Mouse (Mus musculus) ES-Bruce4 (cell line): ENCODE data around the gene Smco2. TPM values are rescaled to one million over a fixed set of nuclear protein-coding genes. Genes with fewer than 3 reads are reported as not detected.

Source experiments
- H3K27ac ChIP-seq: 2 replicates; pipeline ENCODE4 v1.5.1; 2012; ENCODE audit warnings: low read length, inconsistent platforms; ENCODE audit not compliant: insufficient read depth
- H3K27me3 ChIP-seq: 2 replicates; pipeline ENCODE4 v1.6.1; 2012; ENCODE audit warnings: mild to moderate bottlenecking, low read length, inconsistent platforms; ENCODE audit not compliant: control insufficient read depth, poor library complexity, insufficient read depth, severe bottlenecking
- H3K36me3 ChIP-seq: 2 replicates; pipeline ENCODE4 v1.6.1; 2012; ENCODE audit warnings: inconsistent platforms, mild to moderate bottlenecking, low read length, moderate library complexity; ENCODE audit not compliant: control insufficient read depth, poor library complexity, insufficient read depth, severe bottlenecking
- H3K4me1 ChIP-seq: one replicate; pipeline ENCODE4 v1.8.1; 2011; ENCODE audit warnings: low read length; ENCODE audit not compliant: control insufficient read depth, insufficient read depth
- H3K4me3 ChIP-seq: 2 replicates; pipeline ENCODE4 v1.5.1; 2011; ENCODE audit warnings: low read depth, mild to moderate bottlenecking, low read length
- H3K9ac ChIP-seq: 2 replicates; pipeline ENCODE4 v1.6.1; 2012; ENCODE audit warnings: low read depth, mild to moderate bottlenecking, inconsistent platforms; ENCODE audit not compliant: poor library complexity, severe bottlenecking
- H3K9me3 ChIP-seq: replicated peaks from 2 replicates; pipeline ENCODE4 v1.6.1; 2012; ENCODE audit warnings: mild to moderate bottlenecking, low read length, inconsistent platforms; ENCODE audit not compliant: control insufficient read depth, poor library complexity, insufficient read depth, severe bottlenecking
- CTCF ChIP-seq: IDR thresholded peaks from one replicate; pipeline ENCODE4 v1.8.1; 2011; ENCODE audit warnings: low read depth, low read length
- EP300 ChIP-seq: IDR thresholded peaks from 2 replicates; pipeline ENCODE4 v1.6.1; 2011; ENCODE audit warnings: low read depth, low read length; ENCODE audit not compliant: insufficient read depth
- POLR2A ChIP-seq: IDR thresholded peaks from one replicate; pipeline ENCODE4 v1.8.1; 2011; ENCODE audit warnings: low read length; ENCODE audit not compliant: insufficient read depth
- polyA plus RNA-seq: library from polyadenylated mRNA; stranded (reverse); fragments of >200 nt; gene quantifications from 2 replicates; pipeline ENCODE4 v1.2.4, GENCODE M21; 2011; ENCODE audit warnings: low read depth; ENCODE audit not compliant: missing spikeins, insufficient read depth, insufficient read length

Smco2 gene
- polyA plus RNA-seq, 1 experiment, result not detected

DNA sequence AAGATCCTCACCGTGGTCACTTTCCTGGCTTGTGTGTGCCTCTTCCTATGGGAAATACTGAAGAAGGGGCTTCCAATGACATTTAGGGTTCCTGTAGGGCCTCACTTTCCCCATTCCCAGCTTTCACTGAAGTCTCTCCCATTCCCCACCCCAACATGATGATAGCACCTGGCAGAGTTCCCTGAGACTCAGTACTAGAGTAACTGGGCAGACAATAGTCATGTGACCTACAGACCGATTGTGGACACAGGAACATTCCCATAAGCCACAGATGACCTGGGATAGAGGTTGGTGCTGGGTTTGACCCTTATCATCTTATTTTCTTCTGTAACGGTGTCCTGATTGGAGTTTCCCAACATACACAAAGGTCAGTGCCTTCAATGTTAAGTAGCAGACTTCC, 34.3 kb downstream of the Smco2 start:
- no peaks in the 10 kb centered on the region for H3K9me3 ChIP-seq
- peaks cover 3% of the 10 kb centered on the region for H3K4me1 ChIP-seq
- no peak overlapping the region for H3K4me3 ChIP-seq
- H3K36me3 ChIP-seq, result no peaks in the 10 kb centered on the region
- H3K27ac ChIP-seq, result no peak overlapping the region
- H3K9ac ChIP-seq, result no peak overlapping the region
- TF ChIP-seq EP300 (no peak), CTCF (no peak), POLR2A (no peak)
- no peaks in the 10 kb centered on the region for H3K27me3 ChIP-seq

DNA sequence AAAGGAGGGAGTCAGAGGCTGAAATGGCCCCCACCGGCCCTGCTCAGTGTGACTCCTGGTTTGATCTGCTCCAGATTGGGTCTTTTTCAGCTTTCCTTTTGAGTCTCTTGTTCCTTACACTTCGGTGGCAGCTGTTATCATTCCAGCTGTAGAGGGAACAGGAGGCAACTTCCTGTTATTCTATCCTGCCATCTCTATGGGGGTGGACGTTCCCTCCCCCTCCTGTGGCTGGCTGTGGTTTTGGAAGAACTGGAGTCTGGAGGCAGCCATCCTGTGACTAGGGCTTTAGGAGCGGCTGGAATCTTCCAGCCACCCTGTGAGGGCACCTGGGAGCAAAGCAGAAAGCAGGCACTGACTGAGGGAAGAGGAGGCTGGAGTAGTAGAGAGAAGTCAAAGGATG, 34.9 kb downstream of the Smco2 start:
- H3K9ac ChIP-seq, result no peak overlapping the region

DNA sequence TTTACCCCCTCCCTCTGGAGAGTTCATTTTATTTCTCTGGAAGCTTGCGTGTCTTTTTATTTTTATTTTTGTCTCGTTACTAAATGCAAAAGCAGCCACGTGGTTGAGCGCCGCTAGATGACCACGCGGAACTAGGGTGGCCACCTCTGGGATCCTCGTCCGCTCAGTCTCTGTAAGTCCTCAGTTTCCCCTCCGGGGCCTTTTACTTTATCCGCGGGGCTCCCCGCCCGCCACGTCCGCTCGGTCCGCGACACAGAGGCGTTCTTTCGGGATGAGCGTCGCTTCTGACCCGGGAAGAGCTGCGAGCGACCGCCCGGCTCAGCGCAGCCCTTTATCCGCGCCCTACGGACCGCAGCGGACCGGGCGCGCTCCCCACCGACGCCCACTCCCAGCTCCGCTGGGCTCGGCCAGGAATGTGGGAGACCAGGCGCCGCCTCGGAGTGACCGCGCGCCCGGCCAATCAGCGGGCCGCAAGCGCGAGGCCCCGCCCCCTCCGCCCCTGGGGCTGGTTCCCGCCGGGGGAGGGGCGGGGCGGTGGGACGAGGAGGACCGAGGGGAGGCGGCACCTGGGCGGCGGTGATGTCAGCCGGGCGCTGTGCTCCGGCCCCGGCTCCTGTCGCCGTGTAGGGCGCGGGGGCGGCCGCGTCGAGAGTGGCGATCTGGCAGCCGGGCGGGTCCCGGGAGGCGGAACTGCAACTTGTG, 38.2 kb downstream of the Smco2 start, which contains the start of gene Ppfibp1:
Gene Ppfibp1 (plus strand): TSS at position 530 of the 702 bp plus-strand sequence.
- TF ChIP-seq POLR2A (peak; percentile 29), CTCF (no peak), EP300 (no peak)
- Histone ChIP-seq H3K4me3 (peak within 1 kb of the TSS; percentile 76), H3K27me3 (no peaks in the 10 kb centered on the region), H3K9me3 (no peaks in the 10 kb centered on the region), H3K36me3 (no peaks in the 10 kb centered on the region), H3K27ac (no peak within 1 kb of the TSS), H3K4me1 (peaks cover 3% of the 10 kb centered on the region), H3K9ac (peak within 1 kb of the TSS; percentile 57)

More for the DNA sequence above, 34.9 kb downstream of the Smco2 start:
- Histone ChIP-seq H3K9me3 (no peaks in the 10 kb centered on the region), H3K36me3 (no peaks in the 10 kb centered on the region), H3K4me1 (peaks cover 3% of the 10 kb centered on the region), H3K27ac (no peak overlapping the region), H3K27me3 (no peaks in the 10 kb centered on the region), H3K4me3 (no peak overlapping the region)
- TF ChIP-seq CTCF, result no peak
- TF ChIP-seq POLR2A, result no peak
- TF ChIP-seq EP300, result no peak

DNA sequence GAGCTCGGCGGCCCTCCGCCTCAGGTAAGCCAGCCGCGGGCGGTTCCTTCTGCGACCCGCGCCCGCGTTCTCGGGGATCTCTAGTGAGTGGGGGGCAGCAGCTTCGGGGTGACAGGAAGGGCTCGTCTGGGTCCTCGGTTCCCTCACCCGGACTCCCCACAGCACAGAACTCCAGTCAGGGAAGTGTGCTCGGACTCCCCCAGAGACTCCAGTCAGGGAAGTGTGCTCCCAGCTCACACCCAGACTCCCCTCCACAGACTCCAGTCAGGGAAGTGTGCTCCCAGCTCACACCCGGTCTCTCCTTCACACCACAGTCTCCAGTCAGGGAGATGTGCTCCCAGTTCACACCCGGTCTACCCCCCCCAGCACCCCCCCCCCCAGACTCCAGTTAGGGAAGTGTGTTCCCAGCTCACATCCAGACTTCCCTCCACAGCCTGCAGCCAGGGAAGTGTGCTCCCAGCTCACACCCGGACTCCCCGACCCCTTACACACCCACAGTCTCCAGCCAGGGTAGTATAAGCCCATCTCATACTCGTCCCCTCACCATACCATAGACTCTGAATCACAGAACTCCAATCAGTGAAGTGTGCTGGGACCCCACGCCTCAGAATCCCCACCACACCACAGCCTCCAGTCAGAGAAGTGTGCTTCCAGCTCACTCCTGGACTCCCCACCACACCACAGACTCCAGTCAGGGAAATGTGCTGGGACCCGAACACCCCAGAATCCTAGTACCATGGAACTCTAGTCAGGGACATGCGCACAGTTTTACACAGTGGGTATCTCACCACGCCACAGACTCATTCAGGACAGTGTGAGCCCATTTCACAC, 39.0 kb downstream of the Smco2 start:
- Histone ChIP-seq H3K27ac (no peak overlapping the region), H3K27me3 (no peaks in the 10 kb centered on the region), H3K36me3 (no peaks in the 10 kb centered on the region), H3K9ac (peak overlapping the region; percentile 57), H3K4me3 (peak overlapping the region; percentile 69), H3K4me1 (peaks cover 3% of the 10 kb centered on the region), H3K9me3 (no peaks in the 10 kb centered on the region)
- no peak for TF ChIP-seq EP300
- no peak for TF ChIP-seq CTCF
- TF ChIP-seq POLR2A, result no peak

DNA sequence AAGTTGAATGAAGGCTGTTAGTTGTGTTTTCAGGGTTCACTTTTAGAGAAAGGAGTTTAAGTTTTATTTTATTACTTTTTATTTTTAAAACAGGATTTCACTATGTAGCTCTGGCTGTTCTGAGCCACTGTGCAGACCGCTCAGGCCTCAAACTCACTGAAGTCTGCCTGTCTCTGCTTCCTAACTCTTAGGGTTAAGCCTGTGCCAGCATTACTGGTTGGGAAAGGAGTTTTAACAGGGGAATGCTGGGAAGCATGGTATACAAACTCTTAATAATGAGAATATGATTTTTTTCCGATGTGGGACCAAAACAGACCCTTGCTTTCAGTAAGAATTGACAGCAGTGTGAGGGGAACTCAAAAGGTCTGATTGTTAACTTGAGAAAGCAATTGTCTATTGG, 40.3 kb downstream of the Smco2 start:
- no peaks in the 10 kb centered on the region for H3K9me3 ChIP-seq
- peaks cover 3% of the 10 kb centered on the region for H3K4me1 ChIP-seq
- no peak for TF ChIP-seq EP300
- no peak for TF ChIP-seq POLR2A
- TF ChIP-seq CTCF, result no peak
- no peak overlapping the region for H3K4me3 ChIP-seq
- H3K27me3 ChIP-seq, result no peaks in the 10 kb centered on the region
- no peaks in the 10 kb centered on the region for H3K36me3 ChIP-seq
- no peak overlapping the region for H3K9ac ChIP-seq
- H3K27ac ChIP-seq, result no peak overlapping the region

DNA sequence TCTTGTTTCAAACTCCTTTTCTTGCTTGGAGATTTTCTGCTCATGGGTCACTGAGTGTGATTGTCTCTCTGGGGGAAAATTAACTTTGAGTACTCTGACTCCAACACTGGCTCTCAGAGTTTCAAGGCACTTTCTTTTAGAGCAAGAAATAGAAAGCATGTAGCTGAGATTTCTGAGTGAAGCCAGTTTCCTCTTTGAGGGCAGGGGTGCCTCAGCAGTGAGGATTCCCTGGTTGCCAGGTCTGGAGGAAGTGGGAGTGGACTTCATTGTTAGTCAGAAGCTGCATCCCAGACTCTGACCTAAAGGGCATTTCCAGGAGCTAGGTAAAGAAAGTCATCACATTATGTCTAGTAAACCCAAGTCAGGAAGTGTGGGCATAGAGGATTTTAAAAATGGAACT, 40.7 kb downstream of the Smco2 start:
- Histone ChIP-seq H3K27me3 (no peaks in the 10 kb centered on the region), H3K9me3 (no peaks in the 10 kb centered on the region), H3K4me3 (no peak overlapping the region), H3K27ac (no peak overlapping the region), H3K4me1 (no peaks in the 10 kb centered on the region), H3K9ac (no peak overlapping the region), H3K36me3 (no peaks in the 10 kb centered on the region)
- TF ChIP-seq POLR2A (no peak), EP300 (no peak), CTCF (no peak)
